Mouse (Mus musculus): ENCODE results near the gene Capn3. TPM values are rescaled to one million over a fixed set of nuclear protein-coding genes. Genes with fewer than 3 reads are reported as not detected.

The Capn3 gene
- polyA plus RNA-seq, 1 experiment from 2014 or later, result 2.3 TPM

Other genes with a start within 250 kb of the Capn3 start
- gene Pla2g4e, start 210.7 kb upstream of the Capn3 start, polyA plus RNA-seq (2014; fragmentation: Nextera tagmentation; extraction: Ambion mirVana), result 0.05 and 0.07 TPM in 2 replicates
- gene Pla2g4d, start 166.8 kb upstream of the Capn3 start, polyA plus RNA-seq (2014; fragmentation: Nextera tagmentation; extraction: Ambion mirVana), result 0.04 and 0.09 TPM in 2 replicates
- gene Pla2g4f, start 141.9 kb upstream of the Capn3 start, polyA plus RNA-seq (2014; fragmentation: Nextera tagmentation; extraction: Ambion mirVana), result 0.11 and 0.27 TPM in 2 replicates
- gene Vps39, start 102.9 kb upstream of the Capn3 start, polyA plus RNA-seq (2014; fragmentation: Nextera tagmentation; extraction: Ambion mirVana), result 24.6 and 25.1 TPM in 2 replicates
- 7.4 and 9.4 TPM in 2 replicates for gene Ganc, start 52.1 kb upstream of the Capn3 start, polyA plus RNA-seq (2014; fragmentation: Nextera tagmentation; extraction: Ambion mirVana)
- 12.4 and 13.8 TPM in 2 replicates for gene Tmem87a, start 51.9 kb upstream of the Capn3 start, polyA plus RNA-seq (2014; fragmentation: Nextera tagmentation; extraction: Ambion mirVana)
- gene Zfp106, start 107.8 kb downstream of the Capn3 start, polyA plus RNA-seq (2014; fragmentation: Nextera tagmentation; extraction: Ambion mirVana), result 64.5 and 66.1 TPM in 2 replicates
- gene Snap23, start 111.7 kb downstream of the Capn3 start, polyA plus RNA-seq (2014; fragmentation: Nextera tagmentation; extraction: Ambion mirVana), result 47.5 and 49.6 TPM in 2 replicates
- gene Haus2, start 153.4 kb downstream of the Capn3 start, polyA plus RNA-seq (2014; fragmentation: Nextera tagmentation; extraction: Ambion mirVana), result 26.1 and 27.3 TPM in 2 replicates
- gene Lrrc57, start 153.5 kb downstream of the Capn3 start, polyA plus RNA-seq (2014; fragmentation: Nextera tagmentation; extraction: Ambion mirVana), result 11.9 and 16.2 TPM in 2 replicates
- 6.2 and 6.8 TPM in 2 replicates for gene Stard9, start 173.1 kb downstream of the Capn3 start, polyA plus RNA-seq (2014; fragmentation: Nextera tagmentation; extraction: Ambion mirVana)